Mouse (Mus musculus) erythroblast, embryonic 14.5 days (primary cell): Measurements from ENCODE around the gene Lipc.

Experiments
- GATA1 ChIP-seq: IDR thresholded peaks from 2 replicates; pipeline ENCODE4 v1.6.1; 2012; ENCODE audit warnings: low read length, inconsistent platforms, mixed read lengths
- TAL1 ChIP-seq: IDR thresholded peaks from 3 replicates; pipeline ENCODE4 v1.6.1; 2012; ENCODE audit warnings: low read length, inconsistent platforms, mixed read lengths

DNA sequence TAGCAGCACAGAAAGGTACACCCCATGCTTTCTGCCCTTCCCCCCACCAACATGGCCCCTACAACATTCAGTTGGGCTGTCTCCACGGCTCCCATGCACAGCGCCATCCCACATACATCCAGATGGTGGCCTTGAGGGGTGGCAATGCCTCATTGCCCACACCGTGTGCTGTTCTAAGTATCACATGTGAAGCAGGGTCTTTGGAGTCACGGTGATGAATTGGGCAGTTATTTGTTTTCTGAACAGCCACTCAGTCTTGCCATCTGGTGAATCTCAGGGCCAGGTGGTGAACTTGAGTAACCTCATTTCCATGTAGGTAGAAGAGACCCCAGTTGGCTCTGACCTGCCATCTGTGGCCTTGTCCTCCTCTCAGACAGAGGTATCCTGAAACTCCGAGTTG is 7.8 kb upstream of the Lipc start:
- no peak for TF ChIP-seq TAL1
- no peak for TF ChIP-seq GATA1
